Mouse (Mus musculus) liver, postnatal 0 days (tissue): ENCODE data around the gene Gzmf. TPM values are rescaled to one million over a fixed set of nuclear protein-coding genes. Genes with fewer than 3 reads are reported as not detected.
A peak's percentile ranks its signal among the peaks of the same experiment; 100 is the strongest.

ENCODE experiments used
- ATAC-seq: fragments of 200-750 bp; cut with Nextera tagmentation; 2 replicates; pipeline ENCODE4 v1.8.0; 2017; ENCODE audit warnings: mild to moderate bottlenecking, moderate library complexity
- DNase-seq: peaks from one replicate; pipeline ENCODE4 v3.0.0-alpha.2; 2016
- H3K27ac ChIP-seq: fragments of 300-500 bp; sonication (generic); 2 replicates; pipeline ENCODE4 v1.5.1; 2014; ENCODE audit warnings: antibody characterized with exemption, moderate library complexity, mild to moderate bottlenecking, low read depth
- H3K27me3 ChIP-seq: fragments of 300-500 bp; sonication (generic); 2 replicates; pipeline ENCODE4 v1.6.1; 2014; ENCODE audit warnings: low read length, control low read depth, mixed read lengths; ENCODE audit not compliant: insufficient read depth
- H3K36me3 ChIP-seq: fragments of 300-500 bp; sonication (generic); replicated peaks from 2 replicates; pipeline ENCODE4 v1.6.1; 2014; ENCODE audit warnings: mild to moderate bottlenecking, control low read depth, low read length, moderate library complexity, mixed read lengths; ENCODE audit not compliant: insufficient read depth
- H3K4me1 ChIP-seq: fragments of 300-500 bp; sonication (generic); 2 replicates; pipeline ENCODE4 v1.6.1; 2014; ENCODE audit warnings: antibody characterized with exemption, mild to moderate bottlenecking, control low read depth; ENCODE audit not compliant: insufficient read depth
- H3K4me2 ChIP-seq: fragments of 300-500 bp; sonication (generic); 2 replicates; pipeline ENCODE4 v1.6.1; 2014; ENCODE audit warnings: low read depth, mild to moderate bottlenecking, low read length, moderate library complexity, mixed read lengths
- H3K4me3 ChIP-seq: fragments of 300-500 bp; sonication (generic); 2 replicates; pipeline ENCODE4 v1.5.1; 2014; ENCODE audit warnings: low read depth, low read length
- H3K9ac ChIP-seq: fragments of 300-500 bp; sonication (generic); replicated peaks from 2 replicates; pipeline ENCODE4 v1.6.1; 2014; ENCODE audit warnings: mild to moderate bottlenecking, moderate library complexity
- H3K9me3 ChIP-seq: fragments of 300-500 bp; sonication (generic); 2 replicates; pipeline ENCODE4 v1.6.1; 2016; ENCODE audit warnings: mild to moderate bottlenecking, control low read depth, low read length, mixed read lengths
- CTCF ChIP-seq: sonication (generic); IDR thresholded peaks from 2 replicates; pipeline ENCODE4 v1.5.1; 2016; ENCODE audit warnings: antibody characterized with exemption, low read depth
- EP300 ChIP-seq: IDR thresholded peaks from 2 replicates; pipeline ENCODE4 v1.6.1; 2016; ENCODE audit warnings: antibody characterized with exemption, low read depth, mild to moderate bottlenecking
- WGBS: fragments of 180-500 bp; shearing (Covaris S2); extraction: QIAGEN DNeasy Blood & Tissue Kit; methylation state at CpG from one replicate; pipeline ENCODE4 v1.1.7; 2014; ENCODE audit not compliant: insufficient replicate concordance; 5-methylcytosine and 5-hydroxymethylcytosine counted together
- polyA plus RNA-seq: library from polyadenylated mRNA; unstranded; fragments of >200 nt; fragmentation: Nextera tagmentation; extraction: Ambion mirVana; gene quantifications from 2 replicates; pipeline ENCODE4 v1.2.1, GENCODE M21; 2015

The Gzmf gene
- polyA plus RNA-seq, 1 experiment from 2014 or later, result not detected

DNA sequence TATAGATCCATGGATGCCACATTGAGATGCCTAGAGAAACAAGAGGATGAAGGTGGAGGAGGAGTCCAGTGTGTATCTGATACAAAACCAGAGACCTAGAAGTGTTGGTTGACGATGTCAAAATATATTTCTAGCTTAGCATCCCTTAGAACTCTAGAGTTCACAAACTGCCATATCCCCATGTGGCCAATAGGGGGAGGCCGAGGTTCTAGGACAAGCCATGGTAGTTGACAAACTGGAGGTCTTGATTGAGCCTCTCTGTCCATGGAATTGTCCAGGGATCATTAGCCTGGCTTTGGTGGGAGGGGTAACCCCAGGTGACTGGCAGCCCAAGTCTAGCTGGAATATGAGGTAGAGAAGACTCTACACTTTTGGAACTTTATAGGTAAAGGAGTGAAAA, 55.9 kb downstream of the Gzmf start:
- no peak for ATAC-seq
- H3K27me3 ChIP-seq, result no peaks in the 10 kb centered on the region

More for the DNA sequence above, 55.9 kb downstream of the Gzmf start:
- 59% methylated on average over 2 of the region's 2 CpGs for WGBS
- Histone ChIP-seq H3K36me3 (no peaks in the 10 kb centered on the region), H3K9ac (no peak overlapping the region), H3K4me3 (no peak overlapping the region), H3K9me3 (no peaks in the 10 kb centered on the region), H3K27ac (no peak overlapping the region), H3K4me2 (no peak overlapping the region), H3K4me1 (no peaks in the 10 kb centered on the region)
- TF ChIP-seq EP300 (no peak), CTCF (peak; percentile 51)
- DNase-seq, result no peak

Other genes with a start within 250 kb of the Gzmf start
- gene Mcpt1, start 193.4 kb downstream of the Gzmf start, polyA plus RNA-seq, result not detected in 2 replicates
- gene Mcpt9, start 180.9 kb downstream of the Gzmf start, polyA plus RNA-seq, result not detected in 2 replicates
- 0.23 and 0.27 TPM in 2 replicates for gene Mcpt2, start 169.4 kb downstream of the Gzmf start, polyA plus RNA-seq
- gene Mcpt4, start 149.1 kb downstream of the Gzmf start, polyA plus RNA-seq, result 0.26 and 0.51 TPM in 2 replicates
- gene Mcpt8, start 126.1 kb downstream of the Gzmf start, polyA plus RNA-seq, result 13.3 and 19.0 TPM in 2 replicates
- gene Ctsg, start 108.8 kb downstream of the Gzmf start, polyA plus RNA-seq, result 38.6 and 41.3 TPM in 2 replicates
- gene Gzme, start 90.8 kb downstream of the Gzmf start, polyA plus RNA-seq, result not detected in 2 replicates
- not detected in 2 replicates for gene Gzmd, start 78.8 kb downstream of the Gzmf start, polyA plus RNA-seq
- not detected in 2 replicates for gene Gzmg, start 51.8 kb downstream of the Gzmf start, polyA plus RNA-seq
- gene Gzmn, start 36.8 kb downstream of the Gzmf start, polyA plus RNA-seq, result not detected in 2 replicates
- gene Gzmc, start 23.2 kb upstream of the Gzmf start, polyA plus RNA-seq, result 0.17 and 0.25 TPM in 2 replicates
- 7.2 and 7.9 TPM in 2 replicates for gene Gzmb, start 50.8 kb upstream of the Gzmf start, polyA plus RNA-seq
- not detected in 2 replicates for gene Atp12a, start 153.7 kb upstream of the Gzmf start, polyA plus RNA-seq
- 0.40 and 0.70 TPM in 2 replicates for gene Rnf17, start 191.2 kb upstream of the Gzmf start, polyA plus RNA-seq